Mouse (Mus musculus) megakaryocyte, embryonic 14.5 days (primary cell): ENCODE measurements around the gene Vtn.

Experiments used
- FLI1 ChIP-seq: IDR thresholded peaks from 2 replicates; pipeline ENCODE4 v1.6.1; 2012; ENCODE audit warnings: low read length, inconsistent platforms, mixed read lengths
- GATA1 ChIP-seq: IDR thresholded peaks from 3 replicates; pipeline ENCODE4 v1.6.1; 2012; ENCODE audit warnings: mixed read lengths, low read length, inconsistent platforms, borderline replicate concordance

DNA sequence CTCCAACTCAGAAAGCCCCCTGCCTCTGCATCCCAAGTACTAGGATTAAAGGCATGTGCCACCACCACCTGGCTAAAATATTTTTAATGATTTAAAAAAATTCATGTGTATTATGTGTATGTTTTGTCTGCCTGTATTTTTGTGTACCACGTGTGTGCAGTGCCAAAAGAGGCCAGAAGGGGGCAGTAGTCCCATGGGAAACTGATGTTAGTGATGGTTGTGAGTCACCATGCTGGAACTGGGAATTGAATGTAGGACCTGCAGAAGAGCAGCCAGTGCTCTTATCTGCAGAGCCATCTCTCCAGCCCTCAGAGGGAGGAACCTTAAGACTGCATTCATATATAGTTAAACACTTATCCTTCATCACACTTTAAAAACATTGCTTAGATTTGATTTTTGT lies 37.0 kb upstream of the Vtn start:
- TF ChIP-seq GATA1 = no peak
- TF ChIP-seq FLI1 = no peak
